Mouse (Mus musculus): ENCODE results near the gene Spaar.

Spaar gene

DNA sequence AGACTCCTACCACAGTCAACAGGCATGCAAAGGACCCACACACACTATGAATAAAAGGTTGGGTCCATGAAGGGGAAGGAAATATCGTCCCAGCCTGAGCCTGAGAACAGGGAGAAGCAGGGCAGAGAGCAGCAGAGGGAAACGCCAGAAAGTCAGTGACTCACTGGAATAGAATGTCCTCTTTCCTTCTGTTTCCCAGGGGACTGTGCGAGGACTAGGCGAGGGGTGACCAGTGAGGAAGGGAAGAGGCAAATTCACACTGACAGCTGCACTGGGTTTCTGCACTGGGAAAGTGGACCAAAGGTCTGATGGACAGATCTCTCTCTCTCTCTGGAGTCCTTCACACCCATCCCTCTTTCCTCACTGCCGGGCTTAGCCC is 1.3 kb upstream of the Spaar start:
- DNase-seq (ENCODE audit: low read depth, low spot score), result no peak

DNA sequence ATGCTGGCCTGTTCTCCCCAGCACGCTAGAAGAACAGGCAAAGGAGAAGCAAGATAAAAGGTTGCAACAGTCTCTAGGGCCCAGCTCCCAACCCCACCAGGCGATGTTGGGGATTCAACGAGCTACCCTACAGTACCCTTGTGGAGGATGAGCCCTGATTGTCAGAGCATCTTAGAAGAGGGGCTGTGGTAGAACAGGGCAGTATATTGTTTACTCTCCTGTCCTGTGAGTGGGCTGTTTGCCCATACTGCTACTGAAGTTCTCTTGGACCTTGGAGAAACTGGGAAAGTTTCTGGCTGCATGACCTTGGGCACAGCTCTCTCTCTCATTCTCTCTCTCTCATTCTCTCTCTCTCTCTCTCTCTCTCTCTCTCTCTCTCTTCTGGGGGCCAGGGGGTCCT is 708 bp upstream of the Spaar start:
- DNase-seq (ENCODE audit: low read depth, low spot score), result no peak

DNA sequence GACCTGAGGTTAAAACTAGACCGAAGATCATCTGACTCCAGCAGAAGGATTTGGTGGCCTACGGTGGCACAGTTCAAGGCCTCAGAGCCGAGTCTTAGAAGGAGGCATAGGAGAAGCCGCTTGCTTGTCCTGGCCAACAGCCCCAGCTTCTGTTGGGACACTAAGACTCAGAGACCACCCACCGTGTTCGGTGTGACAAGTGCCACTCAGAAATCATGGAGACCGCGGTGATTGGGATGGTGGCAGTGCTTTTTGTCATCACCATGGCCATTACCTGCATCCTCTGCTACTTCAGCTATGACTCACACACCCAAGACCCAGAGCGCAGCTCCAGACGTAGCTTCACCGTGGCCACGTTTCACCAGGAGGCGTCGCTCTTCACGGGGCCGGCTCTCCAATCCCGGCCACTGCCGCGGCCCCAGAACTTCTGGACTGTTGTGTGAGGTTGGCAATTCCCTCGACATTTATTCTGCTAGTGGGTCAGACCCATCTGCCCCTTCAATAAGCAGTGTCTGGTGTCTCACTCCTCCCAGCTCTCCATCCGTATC is 990 bp downstream of the Spaar start:
- DNase-seq (ENCODE audit: low read depth, low spot score), result peak; percentile 49

GRCm38 (mm10) chr4:43732171-43732570 is 2.3 kb downstream of the Spaar start:
- no peak for DNase-seq (ENCODE audit: low read depth, low spot score)

- no peak for DNase-seq (ENCODE audit: low read depth, low spot score)
These were observed 3.4 kb downstream of the Spaar start for GRCm38 (mm10) chr4:43733186-43733585.

DNA sequence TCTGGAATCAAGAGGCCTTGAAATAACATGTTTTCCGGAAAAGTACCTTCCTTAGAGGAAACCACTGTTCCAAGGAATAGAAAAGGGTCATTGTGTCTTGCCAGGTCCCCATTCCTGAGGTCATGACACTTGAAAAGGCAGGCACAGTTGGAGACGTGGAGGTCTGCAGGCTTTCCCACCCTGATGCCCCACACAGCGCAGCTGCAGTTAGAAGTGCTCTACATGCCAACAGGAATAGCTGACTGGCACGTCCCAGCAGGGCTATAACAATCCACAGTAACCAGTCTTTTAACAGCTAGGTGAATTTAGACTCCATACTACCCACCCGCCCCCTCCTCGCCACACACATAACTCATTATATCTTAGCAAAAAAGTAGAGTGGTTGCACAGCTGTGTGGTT is 7.3 kb downstream of the Spaar start:
- DNase-seq (ENCODE audit: low read depth, low spot score), result no peak

DNA sequence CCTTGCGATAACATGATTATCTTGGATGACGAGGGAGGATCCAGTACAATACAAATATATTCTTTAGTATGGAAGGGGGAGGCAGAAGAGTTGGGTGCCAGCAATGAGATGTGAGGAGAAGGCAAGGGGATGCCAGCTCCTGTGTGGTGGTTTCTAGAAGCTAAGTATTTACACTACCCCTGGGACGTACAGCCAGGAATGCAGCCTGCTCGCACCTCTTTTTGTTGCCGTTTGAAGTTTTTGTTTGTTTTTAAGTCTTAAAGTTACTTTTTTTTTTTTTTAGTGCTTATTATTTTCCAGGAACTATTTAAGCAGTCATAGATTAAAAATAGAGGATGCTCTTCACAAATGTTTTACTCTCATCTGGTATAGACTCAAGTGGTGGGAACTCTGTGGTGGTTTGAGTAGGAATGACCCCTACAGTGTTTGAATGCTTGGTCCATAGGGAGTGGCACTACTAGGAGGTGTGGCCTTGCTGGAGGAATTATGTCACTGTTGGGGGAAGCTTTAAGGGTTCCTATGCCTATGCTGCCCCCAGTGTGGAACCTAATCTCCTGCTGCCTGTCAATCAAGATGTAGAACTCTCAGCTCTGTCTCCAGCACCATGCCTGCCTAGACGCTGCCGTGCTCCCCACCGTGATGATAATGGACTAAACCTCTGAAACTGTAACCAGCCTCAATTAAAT is 9.3 kb downstream of the Spaar start:
- peak; percentile 28 for DNase-seq (ENCODE audit: low read depth, low spot score)

DNA sequence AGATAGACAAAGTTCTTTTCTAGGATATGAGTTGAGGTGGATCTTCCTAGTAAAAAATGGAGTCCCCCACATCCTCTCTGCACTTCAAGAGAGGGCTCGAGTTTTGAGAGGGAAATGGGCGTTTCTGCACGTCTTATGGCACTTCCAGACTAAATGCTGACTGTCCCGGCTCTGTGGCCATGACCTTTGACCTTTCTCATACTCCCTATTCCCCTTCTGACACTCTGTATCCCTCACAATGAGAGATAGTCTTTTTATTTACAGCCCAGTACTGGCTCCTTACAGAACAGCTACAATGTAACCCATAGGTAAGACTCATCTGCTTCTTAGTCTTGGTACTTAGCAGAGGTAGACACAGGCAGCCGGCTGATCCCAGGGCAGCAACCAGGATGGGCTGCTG is 11.7 kb downstream of the Spaar start:
- peak; percentile 41 for DNase-seq (ENCODE audit: low read depth, low spot score)

GRCm38 (mm10) chr4:43742637-43743036 is 12.8 kb downstream of the Spaar start:
- no peak for DNase-seq (ENCODE audit: low read depth, low spot score)

DNA sequence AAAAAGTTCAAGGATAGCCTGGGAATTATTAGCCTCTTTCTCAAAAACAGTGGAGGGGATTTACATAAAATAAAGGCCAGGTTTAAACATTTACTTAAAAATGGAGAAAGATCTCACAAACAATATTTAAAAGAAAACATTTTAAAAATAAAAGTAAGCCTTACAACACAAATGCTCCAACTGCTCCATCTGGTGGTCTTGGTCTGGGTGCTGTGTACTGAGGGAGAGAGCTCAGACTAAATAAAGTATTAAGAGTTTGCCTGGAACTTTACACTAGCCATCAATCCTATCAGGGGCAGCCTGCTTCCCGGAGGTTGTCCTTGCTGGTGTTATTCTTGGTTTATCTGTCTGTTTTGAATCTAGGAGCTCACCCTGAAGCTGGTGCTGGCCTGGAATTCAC is 13.3 kb downstream of the Spaar start:
- DNase-seq (ENCODE audit: low read depth, low spot score), result no peak

- peak; percentile 73 for DNase-seq (ENCODE audit: low read depth, low spot score)
These were observed 15.4 kb downstream of the Spaar start for GRCm38 (mm10) chr4:43745187-43745586.

GRCm38 (mm10) chr4:43757213-43757612 is 27.4 kb downstream of the Spaar start:
- no peak for DNase-seq (ENCODE audit: low read depth, low spot score)

- peak; percentile 31 for DNase-seq (ENCODE audit: low read depth, low spot score)
These were observed 30.0 kb downstream of the Spaar start for GRCm38 (mm10) chr4:43759571-43760418.

DNA sequence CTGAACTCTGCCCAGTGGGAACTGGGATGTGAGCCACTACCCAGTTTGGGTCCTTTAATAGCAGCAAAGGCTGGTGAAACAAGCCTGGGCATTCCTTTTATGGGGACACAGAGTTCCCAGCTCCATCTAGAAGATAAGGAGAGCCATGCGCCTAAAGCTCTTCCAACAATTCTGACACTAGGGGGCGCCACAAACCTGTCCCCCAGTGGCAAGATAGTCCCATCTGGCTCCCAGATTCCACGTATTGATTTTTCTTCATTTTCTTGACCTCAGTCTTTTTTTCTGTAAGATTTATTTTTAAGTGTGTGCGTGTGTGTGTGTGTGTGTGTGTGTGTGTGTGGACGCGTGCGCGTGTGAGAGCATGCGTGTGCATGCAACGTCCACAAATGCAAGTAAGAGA is 30.6 kb downstream of the Spaar start:
- DNase-seq (ENCODE audit: low read depth, low spot score), result peak; percentile 83

DNA sequence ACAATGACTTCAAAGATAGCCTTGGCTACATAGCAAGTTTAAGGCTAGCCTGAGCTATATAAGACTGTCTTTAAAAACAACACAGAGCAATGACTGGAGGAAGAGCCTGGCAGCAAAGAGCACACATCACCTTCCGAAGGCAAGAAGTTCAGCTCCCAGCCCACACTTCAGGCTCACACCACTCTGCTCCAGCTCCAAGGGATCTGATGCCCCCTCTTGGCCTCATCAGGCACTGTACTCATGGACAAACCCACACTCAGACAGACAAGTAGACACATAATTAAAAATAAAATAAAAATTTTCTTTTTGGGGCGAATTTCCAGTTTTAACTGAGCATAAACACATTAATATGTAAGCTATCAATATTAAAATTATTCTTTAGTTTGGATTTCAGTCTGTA is 31.5 kb downstream of the Spaar start:
- peak; percentile 62 for DNase-seq (ENCODE audit: low read depth, low spot score)

DNA sequence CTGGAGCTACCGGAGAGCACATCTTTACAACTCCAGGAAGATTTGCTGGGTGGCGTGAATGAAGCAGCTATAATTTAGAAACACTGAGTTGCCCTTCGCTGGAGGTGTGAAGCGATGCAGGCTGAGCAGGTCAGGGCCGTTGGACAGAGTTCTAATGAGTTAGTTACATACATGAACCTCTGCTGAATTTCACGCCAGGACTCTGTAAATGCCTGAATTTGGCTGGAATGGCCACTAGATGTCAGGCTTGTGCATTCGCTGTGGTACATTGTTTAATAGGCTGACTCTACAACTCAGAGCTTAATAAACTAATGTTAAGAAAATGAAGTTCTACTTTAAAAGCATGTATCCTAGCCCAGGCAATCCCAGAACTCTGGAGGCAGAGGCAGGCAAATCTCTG is 33.6 kb downstream of the Spaar start:
- DNase-seq (ENCODE audit: low read depth, low spot score), result peak; percentile 74

DNA sequence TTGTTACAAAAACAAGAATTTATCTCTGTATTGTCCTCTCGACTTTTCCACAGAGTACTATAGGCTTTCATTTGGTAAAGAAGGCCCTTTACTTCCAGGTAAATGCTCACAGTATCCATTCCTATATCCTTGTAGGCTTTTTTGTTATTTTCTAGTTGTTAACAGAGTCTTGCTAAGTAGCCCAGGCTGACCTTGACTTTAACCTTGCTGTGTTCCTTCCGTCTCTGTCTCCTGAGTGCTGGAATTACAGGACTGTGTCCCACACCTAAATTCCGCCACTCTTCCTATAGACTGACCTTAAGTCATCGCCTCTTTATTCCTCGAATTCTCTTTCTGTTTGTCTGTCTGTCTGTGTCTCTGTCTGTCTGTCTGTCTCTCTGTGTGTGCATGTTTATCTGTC is 38.5 kb downstream of the Spaar start:
- DNase-seq (ENCODE audit: low read depth, low spot score), result peak; percentile 57

DNA sequence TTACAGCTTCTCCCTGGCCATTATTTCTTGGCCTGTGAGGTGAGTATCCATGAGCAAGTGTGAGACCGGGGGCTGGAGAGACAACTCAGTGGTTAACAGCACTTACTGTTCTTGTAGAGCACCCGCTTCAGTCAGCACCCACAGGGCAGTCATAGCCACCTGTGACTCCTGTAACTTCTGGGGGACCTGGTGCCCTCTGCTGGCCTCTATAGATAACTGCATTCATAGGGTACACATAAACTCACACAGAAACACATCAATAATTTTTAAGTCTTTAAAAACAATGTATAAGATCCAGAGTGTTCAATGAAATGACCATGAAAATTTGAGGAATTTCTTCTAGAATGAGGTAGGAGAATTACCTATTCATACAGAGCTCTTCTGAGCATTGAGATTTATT is 39.5 kb downstream of the Spaar start:
- DNase-seq (ENCODE audit: low read depth, low spot score), result peak; percentile 70

DNA sequence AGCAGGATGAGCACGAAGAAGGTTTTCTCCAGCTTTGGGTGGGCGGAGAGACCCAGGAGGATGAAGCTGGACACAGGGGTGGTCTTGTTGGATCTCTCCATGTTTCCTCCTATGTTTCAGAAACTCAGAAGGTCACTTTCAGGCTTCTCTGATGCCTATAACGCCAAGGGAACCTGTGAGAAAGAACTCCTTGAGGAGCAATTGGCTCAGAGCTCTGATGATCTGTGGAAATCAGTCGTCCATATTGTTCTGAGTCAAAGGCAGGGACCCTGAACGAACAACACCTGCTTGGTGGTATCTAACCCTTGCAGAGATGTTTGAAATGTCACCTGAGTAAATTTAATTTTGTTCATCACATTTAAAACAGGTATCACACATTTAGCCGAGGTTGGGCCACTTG is 41.1 kb downstream of the Spaar start, which contains the start of gene Olfr159:
Gene Olfr159, minus strand, starts transcription at position 101 of the 400 bp plus-strand sequence.
- DNase-seq (ENCODE audit: low read depth, low spot score), result no peak

GRCm38 (mm10) chr4:43771626-43772025 is 41.8 kb downstream of the Spaar start:
- DNase-seq (ENCODE audit: low read depth, low spot score), result no peak

- no peak for DNase-seq (ENCODE audit: low read depth, low spot score)
These were observed 42.5 kb downstream of the Spaar start for GRCm38 (mm10) chr4:43772304-43772703.

DNA sequence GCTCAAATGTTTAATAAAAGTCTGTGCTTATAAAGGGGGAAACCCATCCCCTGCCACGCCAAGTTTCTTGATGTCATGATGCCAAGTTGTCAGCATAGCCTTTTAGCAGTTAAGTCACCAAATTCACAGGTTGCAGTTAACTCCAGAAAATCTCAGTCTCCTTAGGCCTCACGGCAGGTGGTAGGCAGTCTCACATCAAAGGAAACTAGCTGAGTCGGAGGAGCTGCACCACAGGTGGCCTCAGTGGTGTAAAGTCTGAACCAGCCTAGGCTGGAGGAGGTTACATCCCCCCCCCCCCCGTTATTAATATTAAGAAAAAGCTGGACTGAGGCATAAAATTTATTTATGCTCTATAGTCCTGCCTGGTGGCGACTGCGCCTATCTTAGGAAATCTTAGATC is 65.5 kb downstream of the Spaar start:
- peak; percentile 89 for DNase-seq (ENCODE audit: low read depth, low spot score)

DNA sequence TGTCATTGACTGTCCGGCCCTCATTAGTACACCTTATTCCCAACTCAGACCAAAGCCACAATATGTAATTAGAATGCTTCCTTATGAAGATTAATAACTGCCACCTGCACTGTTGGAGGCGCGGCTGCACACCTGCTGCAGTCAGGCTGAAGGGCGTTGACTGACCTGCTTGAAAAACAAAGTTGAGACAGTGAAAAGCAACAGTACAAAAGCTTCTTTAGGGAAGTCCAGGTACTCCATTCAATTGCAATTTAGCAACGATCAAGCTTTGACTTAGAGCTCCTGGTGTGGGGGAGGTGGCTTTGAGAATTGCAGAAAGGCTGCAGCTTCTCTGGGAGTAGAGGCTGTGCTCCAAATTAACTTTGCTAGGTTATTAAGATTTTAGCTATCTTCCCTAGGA is 66.0 kb downstream of the Spaar start:
- peak; percentile 87 for DNase-seq (ENCODE audit: low read depth, low spot score)

Measured in ZHBTc4 (cell line).